Mouse (Mus musculus) bone marrow, adult 2 months (tissue): ENCODE data around the gene Rbm33.

Experiments used
- CTCF ChIP-seq: fragments of 200-500 bp; IDR thresholded peaks from 2 replicates; pipeline ENCODE4 v1.5.1; 2011; ENCODE audit warnings: low read length, control low read depth; ENCODE audit not compliant: control insufficient read depth, insufficient read depth
- POLR2A ChIP-seq: fragments of 200-500 bp; IDR thresholded peaks from 2 replicates; pipeline ENCODE4 v1.6.1; 2011; ENCODE audit warnings: low read depth, mild to moderate bottlenecking, control low read depth, low read length, borderline replicate concordance; ENCODE audit not compliant: control insufficient read depth

DNA sequence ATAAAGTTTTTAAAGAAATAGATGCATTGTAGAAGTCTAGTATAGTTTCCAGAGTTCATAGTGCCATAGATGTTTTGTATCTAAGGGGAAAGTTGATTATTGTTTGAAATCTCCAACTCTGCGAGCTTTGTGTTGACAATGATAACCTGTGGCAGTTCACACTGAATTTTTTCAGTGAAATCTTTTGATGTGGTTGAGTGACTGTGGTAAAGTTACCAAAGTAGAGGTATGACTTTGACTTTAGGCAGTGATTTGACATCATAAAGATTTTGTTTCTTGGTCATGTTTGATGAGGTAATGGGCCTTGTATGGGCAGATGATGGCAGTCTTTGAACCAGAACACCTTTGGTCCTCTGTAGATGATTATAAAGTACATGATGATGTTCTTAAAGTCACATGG lies 65.4 kb downstream of the Rbm33 start:
- no peak for TF ChIP-seq POLR2A
- TF ChIP-seq CTCF, result no peak
